Mouse (Mus musculus): ENCODE data around the gene Myrfl. TPM values are rescaled to one million over a fixed set of nuclear protein-coding genes. Genes with fewer than 3 reads are reported as not detected.

Gene Myrfl
- polyA plus RNA-seq, 1 experiment from 2014 or later, result 0.19 TPM

DNA sequence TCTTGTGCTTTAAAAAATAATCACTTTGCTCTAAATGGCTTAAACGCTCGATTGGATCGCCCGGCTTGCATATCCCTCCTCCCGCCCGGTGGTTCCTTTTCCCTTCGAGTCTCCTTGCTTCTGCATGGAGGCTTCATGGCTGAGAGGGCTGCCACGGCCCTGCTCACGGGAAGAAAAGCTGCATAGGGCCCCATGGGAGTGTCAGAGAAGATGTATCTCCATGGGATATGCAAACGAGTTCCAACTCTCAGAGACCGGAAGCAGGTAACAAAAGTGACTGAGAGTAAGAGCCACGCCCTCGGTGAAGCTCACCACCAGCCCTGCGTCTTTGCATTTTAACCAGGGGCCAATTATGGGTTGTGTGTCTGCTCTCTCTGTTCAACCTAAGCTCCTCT lies 24.7 kb downstream of the Myrfl start:
- ATAC-seq (replicated peaks; ENCODE audit: insufficient number of reproducible peaks, insufficient read depth, low FRiP score, low read depth), result no peak
- Histone ChIP-seq H3K27ac (no peak overlapping the region), H3K9ac (no peak overlapping the region), H3K4me2 (no peak overlapping the region), H3K36me3 (no peaks in the 10 kb centered on the region), H3K4me3 (no peak overlapping the region), H3K9me3 (replicated peaks) (no peaks in the 10 kb centered on the region), H3K27me3 (no peaks in the 10 kb centered on the region), H3K4me1 (replicated peaks) (no peaks in the 10 kb centered on the region)
- 68% methylated on average over 14 of the region's 14 CpGs for WGBS

DNA sequence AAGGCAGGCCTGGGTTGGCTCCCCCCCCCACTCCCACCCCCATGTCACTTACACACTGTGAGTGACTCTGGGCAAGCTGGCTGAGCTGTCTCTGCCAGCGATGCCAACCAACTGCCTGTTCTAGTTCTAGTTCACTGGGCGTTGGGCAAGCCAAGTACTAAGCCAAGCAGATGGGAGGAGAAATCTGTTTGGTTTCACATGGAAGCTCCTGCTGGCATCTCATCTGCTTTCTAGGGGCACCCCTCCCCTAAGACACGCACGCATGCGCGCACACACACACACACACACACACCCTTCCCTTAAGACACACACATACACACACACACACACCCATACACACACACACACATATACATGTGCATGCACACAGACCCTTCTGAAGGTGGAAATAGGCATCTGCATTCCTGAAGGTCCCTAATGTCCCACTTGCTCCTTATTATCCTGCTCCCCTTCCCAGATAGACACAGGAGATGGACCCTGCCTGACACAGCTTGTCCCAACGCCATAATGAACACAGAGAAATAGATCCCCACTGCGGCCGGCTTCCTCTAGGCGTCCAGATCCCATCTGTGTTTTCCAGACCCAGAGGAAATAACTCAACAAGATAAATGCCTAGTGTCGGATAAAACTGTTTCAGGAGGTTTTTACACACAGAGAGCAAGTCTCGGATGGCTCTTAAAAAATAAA lies 25.2 kb downstream of the Myrfl start:
- H3K36me3 ChIP-seq, result no peaks in the 10 kb centered on the region
- H3K4me3 ChIP-seq, result no peak overlapping the region
- ATAC-seq (replicated peaks; ENCODE audit: insufficient number of reproducible peaks, insufficient read depth, low FRiP score, low read depth), result no peak
- no peak overlapping the region for H3K27ac ChIP-seq
- H3K27me3 ChIP-seq, result no peaks in the 10 kb centered on the region
- no peak overlapping the region for H3K4me2 ChIP-seq
- no peaks in the 10 kb centered on the region for H3K4me1 ChIP-seq (replicated peaks)
- H3K9me3 ChIP-seq (replicated peaks), result no peaks in the 10 kb centered on the region
- H3K9ac ChIP-seq, result no peak overlapping the region
- 74% methylated on average over 12 of the region's 12 CpGs for WGBS

DNA sequence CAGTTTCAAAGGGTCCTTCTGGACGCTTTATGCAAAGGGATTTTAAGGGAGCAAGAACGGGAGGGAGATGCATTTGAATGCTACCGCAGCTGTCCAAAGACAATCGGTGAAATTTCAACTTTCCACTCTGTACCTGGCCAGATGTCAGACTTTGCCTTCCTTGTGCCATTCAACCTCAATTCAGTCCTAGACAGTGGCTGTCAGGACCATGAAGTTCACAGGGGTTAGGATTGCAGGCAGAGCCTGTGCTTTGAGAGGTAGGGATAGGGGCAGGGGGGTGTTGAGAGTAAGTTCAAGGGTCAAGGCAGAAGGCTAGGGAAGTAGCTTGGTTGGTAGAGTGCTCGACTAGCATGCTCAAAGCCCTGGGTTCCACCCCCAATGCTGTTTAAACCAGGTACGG lies 25.9 kb downstream of the Myrfl start:
- Histone ChIP-seq H3K27ac (no peak overlapping the region), H3K4me1 (replicated peaks) (no peaks in the 10 kb centered on the region), H3K9me3 (replicated peaks) (no peaks in the 10 kb centered on the region), H3K4me3 (no peak overlapping the region), H3K36me3 (no peaks in the 10 kb centered on the region), H3K9ac (no peak overlapping the region), H3K27me3 (no peaks in the 10 kb centered on the region), H3K4me2 (no peak overlapping the region)
- 86% methylated on average over 6 of the region's 6 CpGs for WGBS
- ATAC-seq (replicated peaks; ENCODE audit: insufficient number of reproducible peaks, insufficient read depth, low FRiP score, low read depth), result no peak

DNA sequence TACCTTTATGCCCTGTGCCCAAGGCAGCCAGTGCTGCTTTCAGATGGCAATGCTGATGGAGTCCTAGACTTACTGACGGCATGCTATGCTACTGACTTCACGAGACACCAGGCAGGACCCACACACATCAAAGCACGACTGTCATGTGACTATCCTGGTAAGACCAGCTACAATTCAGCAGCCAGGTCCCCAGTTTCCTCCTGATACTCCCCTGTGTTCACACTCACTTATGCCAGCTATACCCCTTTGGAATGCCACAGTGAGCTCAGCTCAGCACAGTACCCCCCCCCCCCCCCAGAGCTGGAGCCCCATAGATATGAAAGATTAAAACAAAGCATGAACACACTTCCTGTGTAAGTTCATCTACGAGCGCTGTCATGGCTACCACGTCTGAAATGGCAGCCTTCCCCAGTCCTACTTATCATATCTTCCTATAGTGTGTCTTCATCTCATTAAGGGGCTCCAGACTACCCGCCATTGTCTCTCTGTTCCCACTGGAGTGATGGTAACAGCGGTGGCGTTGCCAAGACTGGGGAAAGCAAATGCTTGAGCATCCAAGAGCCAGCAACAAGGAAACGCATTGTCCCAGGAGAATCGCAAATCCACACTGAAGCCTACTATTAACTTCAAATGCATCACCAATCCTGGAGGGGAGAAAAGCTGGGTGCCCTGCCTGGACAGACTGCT lies 43.4 kb downstream of the Myrfl start:
- no peaks in the 10 kb centered on the region for H3K9me3 ChIP-seq (replicated peaks)
- no peaks in the 10 kb centered on the region for H3K36me3 ChIP-seq
- WGBS, result 75% methylated on average over 11 of the region's 11 CpGs
- no peak overlapping the region for H3K4me3 ChIP-seq
- H3K27ac ChIP-seq, result no peak overlapping the region
- ATAC-seq (replicated peaks; ENCODE audit: insufficient number of reproducible peaks, insufficient read depth, low FRiP score, low read depth), result no peak
- H3K9ac ChIP-seq, result no peak overlapping the region
- no peaks in the 10 kb centered on the region for H3K27me3 ChIP-seq
- no peak overlapping the region for H3K4me2 ChIP-seq
- H3K4me1 ChIP-seq (replicated peaks), result no peaks in the 10 kb centered on the region; the same call in 1 of the 2 replicates

DNA sequence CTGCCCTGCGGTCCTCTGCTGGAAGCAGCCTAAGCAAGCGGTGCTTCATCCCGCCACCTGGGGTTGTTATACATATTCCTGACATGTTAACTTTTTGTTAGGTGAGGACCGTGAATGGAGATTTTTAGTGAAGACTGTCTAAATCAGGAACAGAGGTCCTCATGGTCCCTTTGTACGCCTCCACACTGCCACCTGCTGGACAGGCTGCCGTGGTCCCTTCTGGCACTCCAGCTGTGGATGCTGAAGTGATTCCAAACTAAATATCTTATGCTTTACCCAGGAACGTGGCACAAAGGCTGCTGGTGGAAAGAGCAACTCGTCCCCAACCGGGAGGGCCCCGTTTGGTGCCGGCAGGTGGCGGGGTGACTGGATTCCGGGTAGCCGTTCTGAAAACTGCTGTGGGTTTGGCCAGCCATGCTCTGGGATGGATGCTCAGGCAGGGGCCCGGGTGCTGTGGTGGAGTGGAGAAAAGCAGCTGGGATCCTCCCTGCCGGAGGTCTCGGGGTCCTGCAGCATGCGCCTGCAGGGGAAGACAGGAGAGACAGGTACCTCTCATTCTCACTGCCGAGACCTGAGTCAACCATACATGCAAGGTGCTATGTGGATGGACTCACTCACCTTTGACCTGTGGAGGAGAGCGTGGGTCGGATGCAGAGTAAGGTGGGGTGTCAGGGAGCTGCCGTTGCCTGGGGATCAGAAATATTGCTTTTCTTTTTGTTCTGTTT lies 47.8 kb downstream of the Myrfl start:
- no peak; the same call in 1 of the 2 replicates for ATAC-seq (replicated peaks; ENCODE audit: insufficient number of reproducible peaks, insufficient read depth, low FRiP score, low read depth)
- WGBS, result 20% methylated on average over 22 of the region's 22 CpGs
- H3K9ac ChIP-seq, result no peak overlapping the region
- peak overlapping the region; percentile 11; the same call in 1 of the 2 replicates for H3K4me2 ChIP-seq
- no peaks in the 10 kb centered on the region; the same call in 1 of the 2 replicates for H3K4me1 ChIP-seq (replicated peaks)
- H3K27me3 ChIP-seq, result 0 out of 2 replicates have a peak, but pooled peaks cover 3% of the 10 kb centered on the region
- no peaks in the 10 kb centered on the region for H3K9me3 ChIP-seq (replicated peaks)
- H3K4me3 ChIP-seq, result no peak overlapping the region
- no peak overlapping the region for H3K27ac ChIP-seq
- no peaks in the 10 kb centered on the region for H3K36me3 ChIP-seq

DNA sequence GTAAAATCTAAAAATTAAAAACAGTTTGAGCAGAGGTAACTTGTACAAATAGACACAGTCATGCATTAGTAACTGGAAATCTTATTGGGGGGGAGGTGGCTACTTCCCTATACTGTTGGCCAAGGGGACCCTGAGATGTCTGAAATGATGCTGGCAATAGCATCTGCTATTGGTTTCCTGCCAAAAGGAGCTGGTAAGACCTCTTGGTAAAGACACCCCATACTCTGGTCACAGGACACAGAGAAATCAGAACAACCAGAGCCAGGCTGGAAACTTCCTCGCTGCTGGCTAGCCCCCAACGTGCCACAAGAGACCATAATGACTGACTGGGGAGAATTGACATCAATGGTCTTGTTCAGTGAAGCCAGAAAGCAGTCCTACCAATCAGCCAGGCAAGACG lies 55.2 kb downstream of the Myrfl start:
- H3K4me2 ChIP-seq, result no peak overlapping the region
- no peak for ATAC-seq (replicated peaks; ENCODE audit: insufficient number of reproducible peaks, insufficient read depth, low FRiP score, low read depth)
- no peaks in the 10 kb centered on the region for H3K9me3 ChIP-seq (replicated peaks)
- no peaks in the 10 kb centered on the region for H3K27me3 ChIP-seq
- 85% methylated on average over 3 of the region's 3 CpGs for WGBS
- H3K9ac ChIP-seq, result no peak overlapping the region
- no peaks in the 10 kb centered on the region for H3K36me3 ChIP-seq
- H3K27ac ChIP-seq, result no peak overlapping the region
- H3K4me3 ChIP-seq, result no peak overlapping the region
- no peaks in the 10 kb centered on the region for H3K4me1 ChIP-seq (replicated peaks)

DNA sequence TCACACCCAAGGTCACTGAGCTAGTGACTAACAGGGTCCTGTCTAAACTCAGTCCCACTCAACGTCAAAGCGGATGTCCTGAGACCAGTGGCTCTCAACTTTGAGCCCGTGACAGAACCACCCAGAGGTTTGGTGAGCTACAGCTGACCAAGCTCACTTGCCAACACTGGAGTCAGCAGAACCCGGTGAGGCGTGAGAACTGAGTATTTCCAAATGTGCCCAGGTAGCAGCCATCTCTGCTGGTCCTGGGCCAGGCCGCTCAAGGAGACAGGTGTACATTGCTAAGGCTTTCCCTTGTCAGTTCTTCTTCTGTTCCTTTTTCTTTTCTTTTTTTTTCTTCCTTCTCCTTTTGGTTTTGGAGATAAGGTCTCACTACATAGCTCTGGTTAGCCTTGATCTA lies 66.0 kb downstream of the Myrfl start:
- Histone ChIP-seq H3K36me3 (no peaks in the 10 kb centered on the region), H3K9me3 (replicated peaks) (no peaks in the 10 kb centered on the region), H3K27ac (no peak overlapping the region), H3K4me2 (no peak overlapping the region), H3K27me3 (no peaks in the 10 kb centered on the region), H3K9ac (no peak overlapping the region), H3K4me3 (no peak overlapping the region), H3K4me1 (replicated peaks) (0 out of 2 replicates have a peak, but pooled peaks cover 3% of the 10 kb centered on the region)
- ATAC-seq (replicated peaks; ENCODE audit: insufficient number of reproducible peaks, insufficient read depth, low FRiP score, low read depth), result no peak
- WGBS, result 82% methylated on average over 6 of the region's 6 CpGs

DNA sequence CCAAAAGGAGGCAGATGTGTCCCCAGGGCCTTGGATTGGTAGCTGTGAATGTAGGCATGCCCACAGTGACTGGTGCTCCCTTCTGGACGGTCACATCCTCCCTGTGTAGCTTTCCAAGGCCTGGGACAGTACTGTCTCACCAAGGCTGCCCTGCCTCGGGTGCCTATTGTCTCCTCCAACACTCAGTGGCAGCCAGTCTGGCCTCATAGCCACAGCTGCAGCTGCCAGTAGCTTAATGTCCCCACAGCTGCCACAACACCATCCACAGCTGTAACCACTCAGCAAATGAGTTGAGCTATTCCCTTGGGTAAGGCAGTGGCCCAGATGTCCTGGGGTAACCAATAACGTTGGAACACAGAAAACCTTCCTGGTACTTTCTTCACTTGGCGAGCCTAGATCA lies 68.6 kb downstream of the Myrfl start:
- no peak overlapping the region for H3K9ac ChIP-seq
- H3K4me2 ChIP-seq, result no peak overlapping the region
- no peaks in the 10 kb centered on the region for H3K27me3 ChIP-seq
- ATAC-seq (replicated peaks; ENCODE audit: insufficient number of reproducible peaks, insufficient read depth, low FRiP score, low read depth), result no peak; the same call in 1 of the 2 replicates
- WGBS, result 54% methylated on average over 4 of the region's 4 CpGs
- H3K36me3 ChIP-seq, result no peaks in the 10 kb centered on the region
- H3K9me3 ChIP-seq (replicated peaks), result no peaks in the 10 kb centered on the region
- 0 out of 2 replicates have a peak, but pooled peaks cover 3% of the 10 kb centered on the region for H3K4me1 ChIP-seq (replicated peaks)
- H3K4me3 ChIP-seq, result no peak overlapping the region
- H3K27ac ChIP-seq, result peak overlapping the region; percentile 55

DNA sequence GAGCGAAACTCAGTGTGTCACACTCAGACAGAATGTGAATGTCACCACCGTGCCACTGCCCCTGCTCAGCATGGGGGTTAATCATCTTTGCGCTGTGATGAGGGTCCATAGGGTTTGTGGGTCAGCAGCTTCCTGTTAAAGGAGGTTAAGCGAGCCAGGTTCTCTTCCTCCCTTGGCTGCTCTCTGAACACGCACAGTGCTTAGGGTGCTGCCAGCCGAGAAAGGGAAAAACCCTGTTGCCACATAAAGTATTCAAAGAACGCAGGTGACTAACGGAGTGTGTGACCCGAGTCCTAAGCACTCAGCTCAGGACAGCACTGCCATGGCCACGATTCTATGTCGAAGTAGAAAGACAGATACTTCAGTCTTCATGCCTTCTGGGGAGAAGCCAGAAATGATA lies 69.4 kb downstream of the Myrfl start:
- ATAC-seq (replicated peaks; ENCODE audit: insufficient number of reproducible peaks, insufficient read depth, low FRiP score, low read depth), result no peak
- 64% methylated on average over 11 of the region's 11 CpGs for WGBS

DNA sequence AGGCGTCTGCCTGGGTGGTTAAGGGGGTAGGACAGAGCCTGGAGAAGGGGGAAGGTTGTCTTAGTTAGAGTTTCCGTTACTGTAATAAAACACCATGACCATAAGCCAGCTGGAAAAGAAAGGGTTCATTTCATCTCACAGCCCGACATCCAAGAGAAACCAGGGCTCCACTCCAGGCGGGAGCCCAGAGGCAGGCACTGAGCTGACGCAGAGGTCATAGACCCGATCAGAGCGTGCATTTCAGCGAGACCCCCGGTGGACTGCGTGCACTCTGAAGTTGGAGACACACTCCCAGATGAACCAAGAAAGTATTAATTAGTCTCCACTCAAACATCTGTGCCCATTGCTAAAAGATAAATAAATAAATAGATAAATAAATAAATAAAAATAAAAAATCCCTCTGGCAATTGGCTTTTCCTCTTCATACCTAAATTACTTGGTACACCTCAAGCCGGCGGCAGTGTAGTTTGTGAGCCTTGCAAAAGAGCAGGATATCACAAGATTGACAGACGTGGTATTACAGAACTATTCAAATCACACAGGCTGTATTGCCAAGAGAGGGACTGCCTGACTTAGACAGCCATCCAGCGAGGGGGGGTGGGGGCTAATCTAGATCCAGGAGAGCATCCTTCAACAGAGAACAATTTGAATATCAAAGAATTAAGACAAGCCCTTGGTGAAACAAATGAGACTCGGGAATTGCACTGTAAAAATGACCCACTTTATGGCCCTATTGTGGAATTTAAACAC lies 81.2 kb downstream of the Myrfl start:
- no peak overlapping the region for H3K27ac ChIP-seq
- H3K27me3 ChIP-seq, result 0 out of 2 replicates have a peak, but pooled peaks cover 6% of the 10 kb centered on the region
- no peaks in the 10 kb centered on the region for H3K36me3 ChIP-seq
- no peaks in the 10 kb centered on the region for H3K4me1 ChIP-seq (replicated peaks)
- no peak overlapping the region for H3K4me2 ChIP-seq
- H3K9ac ChIP-seq, result no peak overlapping the region
- WGBS, result 50% methylated on average over 15 of the region's 15 CpGs
- no peaks in the 10 kb centered on the region for H3K9me3 ChIP-seq (replicated peaks)
- ATAC-seq (replicated peaks; ENCODE audit: insufficient number of reproducible peaks, insufficient read depth, low FRiP score, low read depth), result no peak
- no peak overlapping the region for H3K4me3 ChIP-seq

More for the DNA sequence above, 69.4 kb downstream of the Myrfl start:
- H3K4me1 ChIP-seq (replicated peaks), result 0 out of 2 replicates have a peak, but pooled peaks cover 3% of the 10 kb centered on the region
- H3K9me3 ChIP-seq (replicated peaks), result no peaks in the 10 kb centered on the region
- no peak overlapping the region for H3K4me2 ChIP-seq
- H3K36me3 ChIP-seq, result no peaks in the 10 kb centered on the region
- 0 out of 2 replicates have a peak overlapping the region, but pooled peaks have one; percentile 55 for H3K27ac ChIP-seq
- H3K9ac ChIP-seq, result no peak overlapping the region
- H3K27me3 ChIP-seq, result no peaks in the 10 kb centered on the region
- no peak overlapping the region for H3K4me3 ChIP-seq

DNA sequence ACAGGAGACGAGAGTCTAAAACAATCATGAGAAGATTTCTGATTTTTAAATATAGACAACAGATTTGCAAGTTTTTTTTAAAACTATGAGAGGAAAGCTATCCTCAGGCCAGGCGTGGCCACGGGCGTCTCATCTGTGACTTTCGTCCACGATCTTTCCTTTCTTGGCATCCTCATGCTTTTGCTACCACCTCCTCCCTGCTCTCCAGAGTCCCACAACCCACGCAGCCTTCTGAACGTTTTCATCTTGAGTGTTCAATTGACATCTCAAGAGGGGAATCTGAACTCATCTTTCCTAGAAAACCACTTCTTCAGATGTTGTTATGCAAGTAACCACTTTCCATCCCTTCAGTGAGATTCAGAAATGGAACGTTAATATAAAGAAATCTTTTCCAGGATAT lies 83.6 kb downstream of the Myrfl start:
- Histone ChIP-seq H3K9ac (no peak overlapping the region), H3K27me3 (0 out of 2 replicates have a peak, but pooled peaks cover 6% of the 10 kb centered on the region), H3K27ac (no peak overlapping the region), H3K4me1 (replicated peaks) (no peaks in the 10 kb centered on the region), H3K4me2 (no peak overlapping the region), H3K4me3 (no peak overlapping the region), H3K36me3 (no peaks in the 10 kb centered on the region), H3K9me3 (replicated peaks) (no peaks in the 10 kb centered on the region)
- WGBS, result 83% methylated on average over 9 of the region's 9 CpGs
- ATAC-seq (replicated peaks; ENCODE audit: insufficient number of reproducible peaks, insufficient read depth, low FRiP score, low read depth), result no peak

Data from heart, embryonic 15.5 days (tissue).